Mouse (Mus musculus): ENCODE data around the gene Psmb6. TPM values are rescaled to one million over a fixed set of nuclear protein-coding genes. Genes with fewer than 3 reads are reported as not detected.

The Psmb6 gene
- 625 and 657 TPM in 2 replicates for polyA plus RNA-seq (2014; fragmentation: Nextera tagmentation; extraction: Ambion mirVana)

GRCm38 (mm10) chr11:70525184-70525678 is at the start of gene Psmb6:
Gene Psmb6 (plus strand): TSS chr11:70525367.
- Histone ChIP-seq H3K27ac (replicated peaks in 1 of 2; ENCODE audit: control insufficient read depth in 1 of 2, insufficient read depth in 1 of 2, low read depth in 2 of 2, low read length in 2 of 2) (0 out of 4 replicates have a peak within 1 kb of the TSS, but pooled peaks have one; percentile 10 to 41), H3K4me1 (ENCODE audit: control insufficient read depth in 2 of 2, insufficient read depth in 2 of 2, low read length in 2 of 2) (peaks cover 0 to 8% of the 10 kb centered on the region in 2 experiments; a peak in 2 of 4 replicates), H3K9ac (ENCODE audit: low read length) (peak within 1 kb of the TSS; percentile 84), H3K4me2 (ENCODE audit: low read length) (peak within 1 kb of the TSS; percentile 75), H3K4me3 (ENCODE audit: control insufficient read depth in 1 of 2, insufficient read depth in 1 of 2, low read depth in 1 of 2, low read length in 2 of 2) (peak within 1 kb of the TSS; percentile 73 to 92), H3K9me3 (ENCODE audit: control insufficient read depth, low read length) (no peaks in the 10 kb centered on the region), H3K36me3 (ENCODE audit: control insufficient read depth, insufficient read depth, low read length) (peaks cover 27% of the 10 kb centered on the region), H3K27me3 (ENCODE audit: control insufficient read depth, insufficient read depth, low read length) (no peaks in the 10 kb centered on the region)
- peak; percentile 93 for ATAC-seq (ENCODE audit: insufficient number of reproducible peaks, insufficient read depth, low FRiP score, low read depth)
- WGBS, result under 1% methylated on average over 24 of the region's 26 CpGs

GRCm38 (mm10) chr11:70485498-70485897 is 39.7 kb upstream of the Psmb6 start:
- Histone ChIP-seq H3K4me1 (ENCODE audit: control insufficient read depth in 2 of 2, insufficient read depth in 2 of 2, low read length in 2 of 2) (no peaks in the 10 kb centered on the region), H3K4me3 (ENCODE audit: control insufficient read depth in 1 of 2, insufficient read depth in 1 of 2, low read depth in 1 of 2, low read length in 2 of 2) (no peak overlapping the region), H3K9ac (ENCODE audit: low read length) (no peak overlapping the region), H3K4me2 (ENCODE audit: low read length) (no peak overlapping the region), H3K27ac (replicated peaks in 1 of 2; ENCODE audit: control insufficient read depth in 1 of 2, insufficient read depth in 1 of 2, low read depth in 2 of 2, low read length in 2 of 2) (no peak overlapping the region), H3K36me3 (ENCODE audit: control insufficient read depth, insufficient read depth, low read length) (no peaks in the 10 kb centered on the region), H3K9me3 (ENCODE audit: control insufficient read depth, low read length) (no peaks in the 10 kb centered on the region), H3K27me3 (ENCODE audit: control insufficient read depth, insufficient read depth, low read length) (no peaks in the 10 kb centered on the region)
- ATAC-seq (ENCODE audit: insufficient number of reproducible peaks, insufficient read depth, low FRiP score, low read depth), result no peak
- WGBS, result 41% methylated on average over 2 of the region's 2 CpGs

- Histone ChIP-seq H3K4me3 (ENCODE audit: control insufficient read depth in 1 of 2, insufficient read depth in 1 of 2, low read depth in 1 of 2, low read length in 2 of 2) (no peak overlapping the region), H3K36me3 (ENCODE audit: control insufficient read depth, insufficient read depth, low read length) (no peaks in the 10 kb centered on the region), H3K27ac (replicated peaks in 1 of 2; ENCODE audit: control insufficient read depth in 1 of 2, insufficient read depth in 1 of 2, low read depth in 2 of 2, low read length in 2 of 2) (no peak overlapping the region), H3K9me3 (ENCODE audit: control insufficient read depth, low read length) (no peaks in the 10 kb centered on the region), H3K4me1 (ENCODE audit: control insufficient read depth in 2 of 2, insufficient read depth in 2 of 2, low read length in 2 of 2) (no peaks in the 10 kb centered on the region), H3K9ac (ENCODE audit: low read length) (no peak overlapping the region), H3K4me2 (ENCODE audit: low read length) (no peak overlapping the region), H3K27me3 (ENCODE audit: control insufficient read depth, insufficient read depth, low read length) (no peaks in the 10 kb centered on the region)
- ATAC-seq (ENCODE audit: insufficient number of reproducible peaks, insufficient read depth, low FRiP score, low read depth), result no peak
- WGBS, result 29% methylated on average over 4 of the region's 4 CpGs
Observed at GRCm38 (mm10) chr11:70487816-70488215, 37.4 kb upstream of the Psmb6 start.

- no peak overlapping the region for H3K9ac ChIP-seq (ENCODE audit: low read length)
- no peaks in the 10 kb centered on the region for H3K9me3 ChIP-seq (ENCODE audit: control insufficient read depth, low read length)
- 75% methylated on average over 3 of the region's 3 CpGs for WGBS
- no peaks in the 10 kb centered on the region for H3K4me1 ChIP-seq (ENCODE audit: control insufficient read depth in 2 of 2, insufficient read depth in 2 of 2, low read length in 2 of 2)
- no peak for ATAC-seq (ENCODE audit: insufficient number of reproducible peaks, insufficient read depth, low FRiP score, low read depth)
- no peaks in the 10 kb centered on the region for H3K36me3 ChIP-seq (ENCODE audit: control insufficient read depth, insufficient read depth, low read length)
- H3K4me3 ChIP-seq (ENCODE audit: control insufficient read depth in 1 of 2, insufficient read depth in 1 of 2, low read depth in 1 of 2, low read length in 2 of 2), result no peak overlapping the region
- no peak overlapping the region for H3K27ac ChIP-seq (replicated peaks in 1 of 2; ENCODE audit: control insufficient read depth in 1 of 2, insufficient read depth in 1 of 2, low read depth in 2 of 2, low read length in 2 of 2)
- no peaks in the 10 kb centered on the region for H3K27me3 ChIP-seq (ENCODE audit: control insufficient read depth, insufficient read depth, low read length)
- no peak overlapping the region for H3K4me2 ChIP-seq (ENCODE audit: low read length)
Observed at GRCm38 (mm10) chr11:70489138-70489537, 36.0 kb upstream of the Psmb6 start.

- Histone ChIP-seq H3K9ac (ENCODE audit: low read length) (no peak overlapping the region), H3K36me3 (ENCODE audit: control insufficient read depth, insufficient read depth, low read length) (no peaks in the 10 kb centered on the region), H3K4me2 (ENCODE audit: low read length) (no peak overlapping the region), H3K27me3 (ENCODE audit: control insufficient read depth, insufficient read depth, low read length) (no peaks in the 10 kb centered on the region), H3K4me3 (ENCODE audit: control insufficient read depth in 1 of 2, insufficient read depth in 1 of 2, low read depth in 1 of 2, low read length in 2 of 2) (no peak overlapping the region), H3K27ac (replicated peaks in 1 of 2; ENCODE audit: control insufficient read depth in 1 of 2, insufficient read depth in 1 of 2, low read depth in 2 of 2, low read length in 2 of 2) (no peak overlapping the region), H3K4me1 (ENCODE audit: control insufficient read depth in 2 of 2, insufficient read depth in 2 of 2, low read length in 2 of 2) (no peaks in the 10 kb centered on the region), H3K9me3 (ENCODE audit: control insufficient read depth, low read length) (no peaks in the 10 kb centered on the region)
- 79% methylated on average over 6 of the region's 6 CpGs for WGBS
- no peak for ATAC-seq (ENCODE audit: insufficient number of reproducible peaks, insufficient read depth, low FRiP score, low read depth)
Observed at GRCm38 (mm10) chr11:70489684-70490083, 35.5 kb upstream of the Psmb6 start.

GRCm38 (mm10) chr11:70499566-70500475 is 25.3 kb upstream of the Psmb6 start:
- Histone ChIP-seq H3K4me3 (ENCODE audit: control insufficient read depth in 1 of 2, insufficient read depth in 1 of 2, low read depth in 1 of 2, low read length in 2 of 2) (no peak overlapping the region), H3K4me2 (ENCODE audit: low read length) (no peak overlapping the region), H3K9me3 (ENCODE audit: control insufficient read depth, low read length) (no peaks in the 10 kb centered on the region), H3K27ac (replicated peaks in 1 of 2; ENCODE audit: control insufficient read depth in 1 of 2, insufficient read depth in 1 of 2, low read depth in 2 of 2, low read length in 2 of 2) (no peak overlapping the region), H3K27me3 (ENCODE audit: control insufficient read depth, insufficient read depth, low read length) (no peaks in the 10 kb centered on the region), H3K4me1 (ENCODE audit: control insufficient read depth in 2 of 2, insufficient read depth in 2 of 2, low read length in 2 of 2) (no peaks in the 10 kb centered on the region), H3K9ac (ENCODE audit: low read length) (no peak overlapping the region), H3K36me3 (ENCODE audit: control insufficient read depth, insufficient read depth, low read length) (no peaks in the 10 kb centered on the region)
- ATAC-seq (ENCODE audit: insufficient number of reproducible peaks, insufficient read depth, low FRiP score, low read depth), result no peak
- 66% methylated on average over 14 of the region's 14 CpGs for WGBS

GRCm38 (mm10) chr11:70500476-70500812 is 24.7 kb upstream of the Psmb6 start:
- Histone ChIP-seq H3K27ac (replicated peaks in 1 of 2; ENCODE audit: control insufficient read depth in 1 of 2, insufficient read depth in 1 of 2, low read depth in 2 of 2, low read length in 2 of 2) (no peak overlapping the region), H3K27me3 (ENCODE audit: control insufficient read depth, insufficient read depth, low read length) (no peaks in the 10 kb centered on the region), H3K4me1 (ENCODE audit: control insufficient read depth in 2 of 2, insufficient read depth in 2 of 2, low read length in 2 of 2) (no peaks in the 10 kb centered on the region), H3K9me3 (ENCODE audit: control insufficient read depth, low read length) (no peaks in the 10 kb centered on the region), H3K36me3 (ENCODE audit: control insufficient read depth, insufficient read depth, low read length) (no peaks in the 10 kb centered on the region), H3K4me2 (ENCODE audit: low read length) (no peak overlapping the region), H3K4me3 (ENCODE audit: control insufficient read depth in 1 of 2, insufficient read depth in 1 of 2, low read depth in 1 of 2, low read length in 2 of 2) (no peak overlapping the region), H3K9ac (ENCODE audit: low read length) (no peak overlapping the region)
- WGBS, result 88% methylated on average over 1 of the region's 1 CpGs
- ATAC-seq (ENCODE audit: insufficient number of reproducible peaks, insufficient read depth, low FRiP score, low read depth), result no peak

Data from heart, embryonic 14.5 days (tissue).